Mouse (Mus musculus): ENCODE measurements around the gene Pagr1a. TPM values are rescaled to one million over a fixed set of nuclear protein-coding genes. Genes with fewer than 3 reads are reported as not detected.
A peak's percentile ranks its signal among the peaks of the same experiment; 100 is the strongest.

The Pagr1a gene
- total RNA-seq, 1 experiment = 32.3 TPM

DNA sequence TGATC is 869 bp downstream of the Pagr1a start, which contains the start of gene Pagr1b:
TSS of gene Pagr1b (minus strand) at position 4 of the 5 bp plus-strand sequence.
- peak within 1 kb of the TSS; percentile 95 for H3K9ac ChIP-seq (ENCODE audit: insufficient read depth, low read depth, low read length, poor library complexity, severe bottlenecking)
- H3K27ac ChIP-seq (ENCODE audit: insufficient read depth, low read depth, low read length, poor library complexity, severe bottlenecking) = peak within 1 kb of the TSS; percentile 84
- H3K4me3 ChIP-seq (ENCODE audit: insufficient read depth in 1 of 2, low read depth in 1 of 2, low read length in 2 of 2, poor library complexity in 1 of 2, severe bottlenecking in 1 of 2) = peak within 1 kb of the TSS; percentile 73 to 91
- DNase-seq (ENCODE audit: low read depth, low spot score) = no peak
- H3K4me1 ChIP-seq (ENCODE audit: control insufficient read depth in 2 of 2, insufficient read depth in 2 of 2, low read length in 2 of 2, poor library complexity in 1 of 2) = peaks cover 2 to 7% of the 10 kb centered on the region in 2 experiments; a peak in 3 of 4 replicates
- in situ Hi-C loops (cut with MboI; ENCODE audit: low sequenced_read_pairs in 2 of 2, unreplicated experiment in 2 of 2) = no loop called here
- H3K9me3 ChIP-seq (ENCODE audit: control insufficient read depth, insufficient read depth, low read depth, low read length) = no peaks in the 10 kb centered on the region
- H3K36me3 ChIP-seq (ENCODE audit: control insufficient read depth, insufficient read depth, low read length, poor library complexity, severe bottlenecking) = peaks cover 12% of the 10 kb centered on the region
- TF ChIP-seq HCFC1 (IDR thresholded peaks at IDR 0.05; ENCODE audit: borderline replicate concordance, insufficient read depth, low read length) = no peak
- TF ChIP-seq ZC3H11A (IDR thresholded peaks at IDR 0.05; ENCODE audit: borderline replicate concordance, low read depth, low read length) = no peak
- no peak for TF ChIP-seq CHD2 (IDR thresholded peaks at IDR 0.05; ENCODE audit: low read depth, low read length)
- TF ChIP-seq MAFK (IDR thresholded peaks at IDR 0.05; ENCODE audit: insufficient read depth, low read depth, low read length) = no peak
- TF ChIP-seq ZNF384 (IDR thresholded peaks at IDR 0.05; ENCODE audit: low read depth, low read length) = no peak

- TF ChIP-seq MAFK (IDR thresholded peaks at IDR 0.05; ENCODE audit: insufficient read depth, low read depth, low read length) = no peak
- no peak for TF ChIP-seq ZNF384 (IDR thresholded peaks at IDR 0.05; ENCODE audit: low read depth, low read length)
- no peak for TF ChIP-seq HCFC1 (IDR thresholded peaks at IDR 0.05; ENCODE audit: borderline replicate concordance, insufficient read depth, low read length)
- peak; percentile 83 for DNase-seq (ENCODE audit: low read depth, low spot score)
- in situ Hi-C loops (cut with MboI; ENCODE audit: low sequenced_read_pairs in 2 of 2, unreplicated experiment in 2 of 2) = no loop called here
- Histone ChIP-seq H3K27ac (ENCODE audit: insufficient read depth, low read depth, low read length, poor library complexity, severe bottlenecking) (peak overlapping the region; percentile 84), H3K9ac (ENCODE audit: insufficient read depth, low read depth, low read length, poor library complexity, severe bottlenecking) (peak overlapping the region; percentile 95), H3K4me1 (ENCODE audit: control insufficient read depth in 2 of 2, insufficient read depth in 2 of 2, low read length in 2 of 2, poor library complexity in 1 of 2) (peaks cover 2 to 7% of the 10 kb centered on the region in 2 experiments; a peak in 3 of 4 replicates), H3K36me3 (ENCODE audit: control insufficient read depth, insufficient read depth, low read length, poor library complexity, severe bottlenecking) (peaks cover 12% of the 10 kb centered on the region), H3K4me3 (ENCODE audit: insufficient read depth in 1 of 2, low read depth in 1 of 2, low read length in 2 of 2, poor library complexity in 1 of 2, severe bottlenecking in 1 of 2) (peak overlapping the region; percentile 73 to 91), H3K9me3 (ENCODE audit: control insufficient read depth, insufficient read depth, low read depth, low read length) (no peaks in the 10 kb centered on the region)
Measured at GRCm38 (mm10) chr7:127016081-127016480, 1.1 kb downstream of the Pagr1a start.

GRCm38 (mm10) chr7:127014993-127015392 is 2.2 kb downstream of the Pagr1a start:
- H3K4me1 ChIP-seq (ENCODE audit: control insufficient read depth in 2 of 2, insufficient read depth in 2 of 2, low read length in 2 of 2, poor library complexity in 1 of 2) = peaks cover 2 to 7% of the 10 kb centered on the region in 2 experiments; a peak in 3 of 4 replicates
- TF ChIP-seq ZC3H11A (IDR thresholded peaks at IDR 0.05; ENCODE audit: borderline replicate concordance, low read depth, low read length) = no peak
- TF ChIP-seq ZNF384 (IDR thresholded peaks at IDR 0.05; ENCODE audit: low read depth, low read length) = no peak
- no peak for TF ChIP-seq HCFC1 (IDR thresholded peaks at IDR 0.05; ENCODE audit: borderline replicate concordance, insufficient read depth, low read length)
- no peak for TF ChIP-seq CHD2 (IDR thresholded peaks at IDR 0.05; ENCODE audit: low read depth, low read length)
- TF ChIP-seq MAFK (IDR thresholded peaks at IDR 0.05; ENCODE audit: insufficient read depth, low read depth, low read length) = no peak
- in situ Hi-C loops (cut with MboI; ENCODE audit: low sequenced_read_pairs in 2 of 2, unreplicated experiment in 2 of 2) = no loop called here
- no peak overlapping the region for H3K4me3 ChIP-seq (ENCODE audit: insufficient read depth in 1 of 2, low read depth in 1 of 2, low read length in 2 of 2, poor library complexity in 1 of 2, severe bottlenecking in 1 of 2)
- H3K27ac ChIP-seq (ENCODE audit: insufficient read depth, low read depth, low read length, poor library complexity, severe bottlenecking) = peak overlapping the region; percentile 28
- no peak for DNase-seq (ENCODE audit: low read depth, low spot score)
- H3K9ac ChIP-seq (ENCODE audit: insufficient read depth, low read depth, low read length, poor library complexity, severe bottlenecking) = peak overlapping the region; percentile 22; the same call in 1 of the 2 replicates
- peaks cover 12% of the 10 kb centered on the region for H3K36me3 ChIP-seq (ENCODE audit: control insufficient read depth, insufficient read depth, low read length, poor library complexity, severe bottlenecking)
- H3K9me3 ChIP-seq (ENCODE audit: control insufficient read depth, insufficient read depth, low read depth, low read length) = no peaks in the 10 kb centered on the region

DNA sequence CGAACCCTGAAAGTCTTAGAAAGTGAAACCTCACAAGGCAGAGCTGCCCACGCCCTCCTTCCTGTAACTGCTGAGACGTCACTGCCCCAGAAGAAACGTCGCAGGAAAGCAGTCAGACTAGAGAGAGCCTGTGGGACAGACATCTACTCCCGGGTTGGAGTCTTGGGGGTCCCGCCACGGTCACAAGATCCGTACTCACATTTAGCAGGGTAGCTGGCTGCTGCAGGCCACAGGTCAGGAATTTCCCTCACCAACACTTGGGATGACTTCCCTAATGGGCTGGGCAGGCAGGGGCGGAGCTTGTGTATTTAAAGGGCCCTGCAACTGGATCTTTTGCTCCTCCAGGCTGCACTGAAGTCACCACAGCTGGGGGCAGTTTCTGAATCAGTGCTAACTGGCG is 2.8 kb downstream of the Pagr1a start, which contains the start of gene Mvp:
TSS of gene Mvp (minus strand) at position 302 of the 400 bp plus-strand sequence.
- Histone ChIP-seq H3K27ac (ENCODE audit: insufficient read depth, low read depth, low read length, poor library complexity, severe bottlenecking) (peak within 1 kb of the TSS; percentile 28), H3K4me1 (ENCODE audit: control insufficient read depth in 2 of 2, insufficient read depth in 2 of 2, low read length in 2 of 2, poor library complexity in 1 of 2) (peaks cover 2 to 8% of the 10 kb centered on the region in 2 experiments; a peak in 3 of 4 replicates)

GRCm38 (mm10) chr7:127013385-127013784 is 3.8 kb downstream of the Pagr1a start:
- H3K9ac ChIP-seq (ENCODE audit: insufficient read depth, low read depth, low read length, poor library complexity, severe bottlenecking) = no peak overlapping the region; the same call in 1 of the 2 replicates
- in situ Hi-C loops (cut with MboI; ENCODE audit: low sequenced_read_pairs in 2 of 2, unreplicated experiment in 2 of 2) = no loop called here
- no peaks in the 10 kb centered on the region for H3K9me3 ChIP-seq (ENCODE audit: control insufficient read depth, insufficient read depth, low read depth, low read length)
- TF ChIP-seq HCFC1 (IDR thresholded peaks at IDR 0.05; ENCODE audit: borderline replicate concordance, insufficient read depth, low read length) = no peak
- no peak for TF ChIP-seq CHD2 (IDR thresholded peaks at IDR 0.05; ENCODE audit: low read depth, low read length)
- TF ChIP-seq ZNF384 (IDR thresholded peaks at IDR 0.05; ENCODE audit: low read depth, low read length) = no peak
- TF ChIP-seq ZC3H11A (IDR thresholded peaks at IDR 0.05; ENCODE audit: borderline replicate concordance, low read depth, low read length) = no peak
- TF ChIP-seq MAFK (IDR thresholded peaks at IDR 0.05; ENCODE audit: insufficient read depth, low read depth, low read length) = no peak
- peaks cover 2 to 14% of the 10 kb centered on the region in 2 experiments; a peak in 3 of 4 replicates for H3K4me1 ChIP-seq (ENCODE audit: control insufficient read depth in 2 of 2, insufficient read depth in 2 of 2, low read length in 2 of 2, poor library complexity in 1 of 2)
- H3K27ac ChIP-seq (ENCODE audit: insufficient read depth, low read depth, low read length, poor library complexity, severe bottlenecking) = no peak overlapping the region
- peaks cover 12% of the 10 kb centered on the region for H3K36me3 ChIP-seq (ENCODE audit: control insufficient read depth, insufficient read depth, low read length, poor library complexity, severe bottlenecking)
- DNase-seq (ENCODE audit: low read depth, low spot score) = no peak
- H3K4me3 ChIP-seq (ENCODE audit: insufficient read depth in 1 of 2, low read depth in 1 of 2, low read length in 2 of 2, poor library complexity in 1 of 2, severe bottlenecking in 1 of 2) = no peak overlapping the region

More for the DNA sequence above, 2.8 kb downstream of the Pagr1a start, which contains the start of gene Mvp:
- no peak for TF ChIP-seq CHD2 (IDR thresholded peaks at IDR 0.05; ENCODE audit: low read depth, low read length)
- no peak for TF ChIP-seq MAFK (IDR thresholded peaks at IDR 0.05; ENCODE audit: insufficient read depth, low read depth, low read length)
- no peak for TF ChIP-seq HCFC1 (IDR thresholded peaks at IDR 0.05; ENCODE audit: borderline replicate concordance, insufficient read depth, low read length)
- no peak for TF ChIP-seq ZC3H11A (IDR thresholded peaks at IDR 0.05; ENCODE audit: borderline replicate concordance, low read depth, low read length)
- TF ChIP-seq ZNF384 (IDR thresholded peaks at IDR 0.05; ENCODE audit: low read depth, low read length) = no peak
- Histone ChIP-seq H3K4me3 (ENCODE audit: insufficient read depth in 1 of 2, low read depth in 1 of 2, low read length in 2 of 2, poor library complexity in 1 of 2, severe bottlenecking in 1 of 2) (peak within 1 kb of the TSS; percentile 53 to 68), H3K9me3 (ENCODE audit: control insufficient read depth, insufficient read depth, low read depth, low read length) (no peaks in the 10 kb centered on the region), H3K9ac (ENCODE audit: insufficient read depth, low read depth, low read length, poor library complexity, severe bottlenecking) (peak within 1 kb of the TSS; percentile 58; the same call in 1 of the 2 replicates), H3K36me3 (ENCODE audit: control insufficient read depth, insufficient read depth, low read length, poor library complexity, severe bottlenecking) (peaks cover 12% of the 10 kb centered on the region)
- in situ Hi-C loops (cut with MboI; ENCODE audit: low sequenced_read_pairs in 2 of 2, unreplicated experiment in 2 of 2) = no loop called here
- no peak for DNase-seq (ENCODE audit: low read depth, low spot score)

All from ES-E14 (cell line).